Mouse (Mus musculus) olfactory bulb, adult 2 months (tissue): ENCODE results near the gene Zfp574.

Source experiments
- CTCF ChIP-seq: fragments of 200-500 bp; IDR thresholded peaks from 2 replicates; pipeline ENCODE4 v1.5.1; 2012; ENCODE audit warnings: low read depth, mild to moderate bottlenecking, low read length, moderate library complexity; ENCODE audit not compliant: insufficient read depth
- POLR2A ChIP-seq: fragments of 200-500 bp; IDR thresholded peaks from 2 replicates; pipeline ENCODE4 v1.6.1; 2012; ENCODE audit warnings: mild to moderate bottlenecking, low read depth, low read length, moderate library complexity; ENCODE audit not compliant: insufficient read depth

DNA sequence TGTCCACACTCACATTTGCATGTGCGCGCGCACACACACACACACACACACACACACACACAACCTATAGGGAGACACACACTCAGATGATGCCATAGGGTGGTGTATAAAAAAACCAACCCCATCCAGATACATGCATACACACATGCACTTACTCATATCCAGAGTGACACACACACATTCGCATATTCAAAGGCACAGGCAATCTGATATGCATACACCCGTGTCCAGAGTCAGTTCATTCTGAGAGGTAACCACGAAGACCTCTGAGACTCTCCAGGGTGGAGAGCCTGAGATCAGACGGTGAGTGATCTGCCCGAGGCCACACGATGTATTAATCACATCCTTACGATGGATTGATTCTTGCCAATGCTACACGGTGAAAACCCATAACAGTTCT is 58.2 kb downstream of the Zfp574 start:
- TF ChIP-seq CTCF (no peak), POLR2A (no peak)
